Mouse (Mus musculus) adrenal gland, postnatal 14 days (tissue): ENCODE results near the gene Trmu. TPM values are rescaled to one million over a fixed set of nuclear protein-coding genes. Genes with fewer than 3 reads are reported as not detected.
"Not testable (repeated sequence)": the region's sequence is repeated elsewhere in the genome, so short reads cannot be mapped to it uniquely, and the experiment has no call there.

ENCODE experiments used
- DNase-seq: peaks from one replicate; pipeline ENCODE4 v3.0.0; 2021; ENCODE audit warnings: mixed read lengths
- long read RNA-seq, 2 experiments: library from polyadenylated mRNA; stranded (forward); transcript quantifications; one replicate each; pipeline ENCODE4 v2.0.0; 2021
- total RNA-seq: library from RNA; stranded (reverse); gene quantifications from 2 replicates; pipeline ENCODE4 v1.2.3, GENCODE M21; 2021

The Trmu gene
- total RNA-seq = 32.1 and 34.9 TPM in 2 replicates
- long read RNA-seq, experiment 1, transcript Trmu-201 (11 exons, 1,526 nt) = major isoform, 18 of 30 reads
- long read RNA-seq, experiment 1, partial matches to known transcripts = 1 of 30 reads
- long read RNA-seq, experiment 1, other reads (novel, unspliced or antisense) = 11 of 30 reads
- long read RNA-seq, experiment 2, transcript Trmu-201 (11 exons, 1,526 nt) = major isoform, 18 of 25 reads
- long read RNA-seq, experiment 2, partial matches to known transcripts = 1 of 25 reads
- long read RNA-seq, experiment 2, other reads (novel, unspliced or antisense) = 6 of 25 reads

DNA sequence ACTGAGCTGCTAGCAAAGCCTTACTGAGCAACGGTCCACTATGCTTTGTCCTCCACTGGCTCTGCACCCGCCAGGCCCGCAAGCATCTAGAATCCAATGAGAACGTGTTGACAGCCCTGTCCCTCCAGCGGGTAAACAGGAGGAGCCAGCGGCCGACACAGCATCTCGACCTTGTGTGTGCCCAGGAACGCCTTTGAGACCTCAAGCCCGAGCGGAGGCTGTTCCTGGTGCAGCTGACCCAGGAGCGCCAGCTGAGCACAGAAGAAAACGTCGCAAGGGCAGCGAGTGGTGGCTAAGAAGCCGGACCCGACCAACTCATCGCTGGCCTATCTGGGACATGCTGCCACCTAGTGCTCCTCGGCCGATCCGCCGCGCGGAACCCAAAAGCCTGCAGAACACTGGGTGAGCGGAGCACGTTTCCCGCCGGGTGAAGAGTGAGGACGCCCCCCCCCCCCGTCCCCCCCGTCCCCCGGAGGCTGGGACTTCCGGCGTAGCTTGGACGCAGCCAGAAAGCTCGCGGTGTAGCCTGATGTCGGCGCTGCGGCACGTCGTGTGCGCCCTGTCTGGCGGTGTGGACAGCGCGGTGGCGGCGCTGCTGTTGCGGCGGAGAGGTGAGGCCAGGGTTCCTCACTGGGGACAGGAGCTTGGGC lies at the start of gene Trmu:
TSS of gene Trmu (plus strand) at position 465 of the 650 bp plus-strand sequence.
- peak; percentile 94 for DNase-seq

DNA sequence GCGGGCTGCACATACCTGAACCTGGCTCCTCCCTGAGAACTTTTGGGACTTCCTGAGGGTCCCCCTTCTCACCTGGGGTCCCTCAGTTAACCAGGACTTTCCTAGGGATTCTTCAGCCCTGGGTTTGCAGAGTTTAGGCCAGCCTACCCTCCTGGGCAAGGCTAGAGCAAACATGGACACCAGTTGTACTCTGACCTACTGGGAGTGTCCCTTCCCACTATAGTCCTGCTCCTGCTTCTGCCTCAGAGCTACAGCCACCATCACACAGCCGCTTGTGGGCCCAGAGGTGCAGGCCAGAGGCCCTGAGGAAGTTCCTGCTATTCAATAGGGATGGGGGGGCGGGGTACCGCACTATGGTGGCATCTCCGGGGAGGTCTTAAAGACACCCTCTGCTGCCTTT lies 49.6 kb upstream of the Trmu start:
- no peak for DNase-seq

- peak; percentile 92 for DNase-seq
Measured at GRCm38 (mm10) chr15:85831954-85832590, 47.0 kb upstream of the Trmu start, which contains the start of gene Ttc38. TSS of gene Ttc38 (plus strand) at chr15:85832306.

GRCm38 (mm10) chr15:85832599-85832998 lies 46.5 kb upstream of the Trmu start:
- peak; percentile 26 for DNase-seq

DNA sequence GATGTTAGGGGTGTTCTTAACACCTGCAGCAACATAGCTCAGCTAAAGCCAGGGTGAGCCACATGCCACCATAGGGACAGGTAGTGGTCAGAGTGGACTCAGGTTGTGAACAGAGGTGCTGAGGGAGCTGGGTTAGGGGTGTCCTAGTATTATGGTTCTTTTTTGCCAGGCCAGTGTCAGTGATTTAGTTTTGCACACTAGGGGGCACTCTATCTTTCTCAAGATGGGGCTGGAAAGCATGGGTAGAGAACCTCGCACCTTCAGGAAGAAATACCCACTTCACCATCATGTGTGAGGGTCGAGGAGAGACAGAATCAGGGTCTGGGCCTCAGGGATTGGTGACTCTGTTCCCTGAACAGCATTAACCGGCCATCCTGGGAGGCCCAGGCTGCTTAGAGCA lies 43.8 kb upstream of the Trmu start:
- no peak for DNase-seq

DNA sequence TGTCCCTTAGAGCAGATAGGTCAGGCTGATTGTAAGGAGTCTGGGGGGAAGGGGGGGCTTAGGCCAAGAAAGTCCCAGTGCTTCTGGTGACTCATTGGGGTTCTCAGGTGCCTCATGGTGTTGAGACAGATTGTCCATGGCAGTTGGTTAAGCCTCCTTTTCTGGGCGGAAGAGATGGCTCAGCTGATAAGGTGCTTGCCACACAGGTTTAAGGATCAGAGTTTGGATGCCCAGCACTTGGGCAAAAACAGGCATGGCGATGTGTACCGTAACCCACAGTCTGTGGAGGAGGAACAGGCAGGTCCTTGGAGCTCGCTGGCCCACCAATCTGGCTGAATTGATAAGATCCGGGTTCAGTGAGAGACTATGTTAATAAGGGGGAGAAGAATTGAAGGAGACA lies 42.2 kb upstream of the Trmu start:
- no peak for DNase-seq

- DNase-seq = peak; percentile 65
Measured at GRCm38 (mm10) chr15:85840983-85841382, 38.1 kb upstream of the Trmu start.

DNA sequence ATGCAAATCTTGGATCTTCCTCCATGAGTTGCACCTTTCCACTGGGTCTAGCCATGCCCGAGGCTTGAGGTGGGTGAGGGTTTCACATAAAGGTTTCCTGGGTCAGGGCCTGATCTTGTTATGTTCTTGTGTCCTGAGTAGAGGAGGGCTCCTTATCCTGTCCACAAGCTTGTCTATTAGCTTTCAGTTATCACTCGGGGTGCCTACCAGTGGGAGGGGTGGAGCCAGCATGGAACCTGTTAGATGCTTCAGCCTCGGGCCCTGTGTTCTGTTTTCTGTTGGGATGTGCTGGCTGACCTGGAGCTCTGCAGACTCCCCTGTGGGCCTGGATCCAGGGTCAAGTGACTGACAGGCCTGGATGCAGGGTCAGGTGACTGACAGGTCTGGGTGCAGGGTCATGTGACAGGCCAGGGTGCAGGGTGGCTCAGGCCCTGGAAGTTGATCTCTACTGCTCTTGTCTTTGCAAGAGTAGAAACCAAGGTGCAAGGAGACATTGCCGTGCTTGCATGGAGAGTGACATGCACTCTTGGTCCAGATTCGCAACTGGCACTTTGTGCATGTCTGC lies 37.2 kb upstream of the Trmu start:
- no peak for DNase-seq

DNA sequence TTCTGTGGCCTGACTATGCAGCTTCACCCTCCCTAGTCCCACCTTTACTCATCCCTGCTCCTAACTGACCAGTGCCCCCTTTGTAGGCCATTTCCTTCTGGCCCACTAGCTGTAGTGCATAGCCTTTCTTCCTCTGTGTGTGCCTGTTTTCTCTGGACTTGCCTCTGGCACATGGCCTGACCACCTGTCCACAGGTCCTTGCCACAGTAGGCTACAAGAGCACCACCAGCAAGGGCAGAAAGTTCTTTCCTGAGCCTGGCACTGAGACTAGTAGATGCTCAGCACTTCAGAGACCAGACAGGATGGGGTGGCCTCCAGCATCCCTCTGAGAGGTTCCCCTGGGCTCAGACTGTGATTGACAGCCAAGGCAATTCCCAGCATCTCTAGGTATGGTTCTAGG lies 34.0 kb upstream of the Trmu start:
- no peak for DNase-seq

GRCm38 (mm10) chr15:85851656-85852392 lies 27.3 kb upstream of the Trmu start:
- DNase-seq = no peak

DNA sequence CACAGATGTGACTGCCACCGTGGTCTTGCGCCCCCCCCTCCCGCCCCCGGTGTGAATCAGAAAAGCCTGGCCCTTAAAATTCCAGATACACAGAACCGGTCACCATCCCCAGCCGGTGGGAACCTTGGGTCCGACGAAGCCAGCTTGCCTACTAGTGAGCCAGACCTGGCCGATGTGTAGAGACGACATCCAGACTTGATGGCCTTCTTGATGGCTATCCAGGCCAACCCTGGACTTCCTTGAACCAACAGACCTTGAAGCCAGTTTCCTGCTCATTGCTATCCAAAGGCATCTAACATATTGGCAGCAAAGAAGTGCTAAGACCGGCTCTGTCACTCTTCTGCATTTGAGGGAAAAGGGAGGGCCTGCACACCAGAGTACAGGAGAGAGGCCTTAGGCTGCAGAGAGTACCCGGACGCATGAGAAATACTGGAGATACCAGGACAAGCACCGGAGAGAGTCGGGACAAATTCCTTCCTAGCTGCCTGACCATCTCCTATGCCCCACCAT lies 20.1 kb upstream of the Trmu start:
- peak; percentile 26 for DNase-seq

- DNase-seq = peak; percentile 95
Measured at GRCm38 (mm10) chr15:85859490-85860031, 19.6 kb upstream of the Trmu start, which contains the start of gene Gtse1. TSS of gene Gtse1 (plus strand) at chr15:85859745.

DNA sequence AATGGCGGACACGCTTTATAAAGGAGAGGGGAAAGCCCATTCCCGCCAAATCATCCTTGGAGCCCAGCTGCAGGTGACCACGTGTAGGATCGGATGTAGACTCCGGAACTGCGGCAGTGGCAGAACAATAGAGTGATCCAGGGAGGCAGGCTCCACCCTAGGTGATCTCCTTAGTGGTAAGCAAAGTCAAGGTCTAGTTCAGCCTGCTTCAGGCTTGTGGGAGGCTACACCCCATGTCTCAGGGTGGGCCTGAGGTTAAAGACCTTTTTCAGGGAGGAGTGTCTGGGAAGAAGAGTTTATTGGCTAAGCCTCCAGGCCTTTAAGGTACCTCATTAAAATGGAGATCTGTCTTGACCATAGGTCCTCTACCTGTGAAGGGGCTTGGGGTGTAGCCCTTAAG lies 13.2 kb upstream of the Trmu start:
- DNase-seq = not testable (repeated sequence)

- peak; percentile 87 for DNase-seq
Measured at GRCm38 (mm10) chr15:85867696-85868095, 11.4 kb upstream of the Trmu start.

DNA sequence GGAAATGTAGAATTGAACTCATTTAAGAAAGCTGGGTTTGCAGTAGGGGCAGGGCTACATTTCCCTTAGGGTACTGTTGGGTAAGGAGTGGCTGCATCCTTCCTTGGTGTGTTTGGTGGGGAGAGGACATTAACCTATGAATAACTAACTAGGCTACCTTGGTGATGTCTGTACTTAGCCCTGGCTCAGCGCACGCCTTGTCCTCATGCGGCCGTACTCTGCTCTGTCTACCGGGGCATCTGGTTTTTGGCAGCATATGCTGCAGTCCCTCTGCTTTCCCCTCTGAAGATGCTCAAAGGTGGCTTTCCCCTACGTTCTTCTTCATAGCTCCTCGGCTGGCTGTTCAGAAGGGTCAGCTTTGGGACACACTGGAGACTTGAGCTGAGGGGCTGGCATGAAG lies 1.8 kb upstream of the Trmu start:
- DNase-seq = no peak

- peak; percentile 39 for DNase-seq
Measured at GRCm38 (mm10) chr15:85879498-85879895, 385 bp downstream of the Trmu start.

DNA sequence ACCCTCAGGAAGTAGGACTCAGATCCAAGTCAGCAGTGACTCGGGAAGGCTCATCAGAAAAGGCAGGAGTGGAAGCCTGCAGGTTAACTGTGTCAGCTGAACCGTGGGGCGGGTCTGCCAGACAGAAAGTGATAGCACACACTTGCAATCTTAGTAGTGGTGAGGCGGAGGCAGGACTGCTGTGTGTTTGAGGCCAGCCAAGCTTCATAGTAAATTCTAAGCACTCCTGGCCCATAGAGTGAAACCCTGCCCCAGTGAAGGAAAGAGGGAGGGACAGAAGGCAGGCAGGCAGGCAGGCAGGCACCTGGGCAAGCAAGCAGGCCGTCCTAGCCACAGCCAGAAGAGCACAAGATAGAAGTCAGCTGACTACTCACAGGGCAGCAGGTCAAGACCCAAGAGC lies 6.5 kb downstream of the Trmu start:
- no peak for DNase-seq

GRCm38 (mm10) chr15:85889235-85889634 lies 10.1 kb downstream of the Trmu start:
- no peak for DNase-seq

GRCm38 (mm10) chr15:85891971-85892370 lies 12.9 kb downstream of the Trmu start:
- no peak for DNase-seq

GRCm38 (mm10) chr15:85892498-85893118 lies 13.5 kb downstream of the Trmu start:
- no peak for DNase-seq

DNA sequence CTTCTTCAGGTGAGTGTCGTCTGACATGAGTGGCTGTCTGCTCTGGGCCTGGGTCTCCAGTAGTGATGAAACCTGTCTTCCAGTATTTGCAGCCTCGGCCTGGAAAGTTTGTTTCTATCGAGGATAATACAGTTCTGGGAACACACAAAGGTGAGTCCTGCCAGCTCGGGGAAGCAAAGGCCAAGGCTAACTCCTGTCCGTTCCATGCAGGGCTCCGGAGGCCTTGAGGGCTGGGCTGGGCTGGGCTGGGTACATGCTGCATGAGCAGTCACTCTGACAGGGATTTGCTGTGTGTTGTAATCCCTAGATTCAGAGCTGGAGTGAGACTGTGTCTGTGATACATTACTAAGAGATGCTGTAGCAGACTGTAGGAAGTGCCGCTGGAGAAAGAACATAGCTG lies 14.8 kb downstream of the Trmu start:
- peak; percentile 57 for DNase-seq
